Mouse (Mus musculus) testis, adult 2 months (tissue): ENCODE results near the gene Rhbdf2. TPM values are rescaled to one million over a fixed set of nuclear protein-coding genes. Genes with fewer than 3 reads are reported as not detected.
A peak's percentile ranks its signal among the peaks of the same experiment; 100 is the strongest.

Experiments used
- H3K27ac ChIP-seq: fragments of 200-500 bp; 2 replicates; pipeline ENCODE4 v1.5.1; 2012; ENCODE audit warnings: low read depth, low read length; ENCODE audit not compliant: control insufficient read depth, insufficient read depth
- H3K27me3 ChIP-seq: fragments of 200-500 bp; 2 replicates; pipeline ENCODE4 v1.6.1; 2012; ENCODE audit warnings: mild to moderate bottlenecking, low read length, moderate library complexity; ENCODE audit not compliant: control insufficient read depth, insufficient read depth
- H3K36me3 ChIP-seq: fragments of 200-500 bp; 2 replicates; pipeline ENCODE4 v1.6.1; 2012; ENCODE audit warnings: mild to moderate bottlenecking, low read length; ENCODE audit not compliant: control insufficient read depth, insufficient read depth
- H3K4me1 ChIP-seq: fragments of 200-500 bp; 2 replicates; pipeline ENCODE4 v1.6.1; 2012; ENCODE audit warnings: low read length; ENCODE audit not compliant: control insufficient read depth, insufficient read depth
- H3K4me3 ChIP-seq: fragments of 200-500 bp; 2 replicates; pipeline ENCODE4 v1.5.1; 2012; ENCODE audit warnings: low read depth, mild to moderate bottlenecking, low read length, moderate library complexity, mixed read lengths; ENCODE audit not compliant: control insufficient read depth
- CTCF ChIP-seq: fragments of 200-500 bp; IDR thresholded peaks from 2 replicates; pipeline ENCODE4 v1.5.1; 2012; ENCODE audit warnings: low read depth, mild to moderate bottlenecking, inconsistent platforms, low read length, moderate library complexity; ENCODE audit not compliant: control insufficient read depth, insufficient read depth, insufficient replicate concordance
- POLR2A ChIP-seq: fragments of 200-500 bp; IDR thresholded peaks from 2 replicates; pipeline ENCODE4 v1.6.1; 2012; ENCODE audit warnings: low read depth, mild to moderate bottlenecking, inconsistent platforms, low read length, moderate library complexity; ENCODE audit not compliant: control insufficient read depth
- polyA plus RNA-seq: library from polyadenylated mRNA; depleted of rRNA; stranded (reverse); fragments of >200 nt; gene quantifications from 2 replicates; pipeline ENCODE4 v1.2.3, GENCODE M21; 2012

The Rhbdf2 gene
- polyA plus RNA-seq, 1 experiment = 7.5 TPM

- TF ChIP-seq CTCF (no peak), POLR2A (no peak)
Observed at GRCm38 (mm10) chr11:116602043-116602442, 24.8 kb downstream of the Rhbdf2 start.

GRCm38 (mm10) chr11:116601166-116601565, 25.7 kb downstream of the Rhbdf2 start:
- Histone ChIP-seq H3K27me3 (no peaks in the 10 kb centered on the region), H3K27ac (no peak overlapping the region), H3K36me3 (no peaks in the 10 kb centered on the region), H3K4me3 (no peak overlapping the region), H3K4me1 (no peaks in the 10 kb centered on the region)
- TF ChIP-seq POLR2A = no peak
- no peak for TF ChIP-seq CTCF

More at GRCm38 (mm10) chr11:116602043-116602442, 24.8 kb downstream of the Rhbdf2 start:
- H3K27me3 ChIP-seq = no peaks in the 10 kb centered on the region
- no peaks in the 10 kb centered on the region for H3K36me3 ChIP-seq
- H3K4me1 ChIP-seq = no peaks in the 10 kb centered on the region
- H3K4me3 ChIP-seq = no peak overlapping the region
- no peak overlapping the region for H3K27ac ChIP-seq

DNA sequence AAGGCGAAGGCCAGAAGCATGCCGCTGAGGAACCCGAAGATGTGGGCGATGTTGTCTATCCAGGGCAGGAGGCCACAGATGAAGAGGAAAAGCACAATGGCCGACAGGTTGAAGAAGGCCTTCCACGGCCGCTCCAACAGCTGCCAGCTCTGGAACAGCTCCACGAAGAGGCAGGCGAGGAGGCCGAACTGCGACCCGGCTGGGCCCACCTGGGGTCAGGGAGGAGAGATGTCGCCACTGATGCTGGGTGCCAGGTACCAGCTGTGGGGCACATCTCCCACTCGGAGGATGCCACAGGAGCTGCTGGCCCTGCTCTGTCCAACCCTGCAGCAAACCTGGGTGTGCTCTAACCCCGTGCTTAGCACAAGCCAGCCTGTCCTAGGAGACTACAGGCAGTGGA, 27.6 kb downstream of the Rhbdf2 start:
- Histone ChIP-seq H3K27ac (no peak overlapping the region), H3K4me3 (no peak overlapping the region), H3K36me3 (no peaks in the 10 kb centered on the region), H3K27me3 (no peaks in the 10 kb centered on the region), H3K4me1 (no peaks in the 10 kb centered on the region)
- TF ChIP-seq POLR2A = no peak
- TF ChIP-seq CTCF = no peak

DNA sequence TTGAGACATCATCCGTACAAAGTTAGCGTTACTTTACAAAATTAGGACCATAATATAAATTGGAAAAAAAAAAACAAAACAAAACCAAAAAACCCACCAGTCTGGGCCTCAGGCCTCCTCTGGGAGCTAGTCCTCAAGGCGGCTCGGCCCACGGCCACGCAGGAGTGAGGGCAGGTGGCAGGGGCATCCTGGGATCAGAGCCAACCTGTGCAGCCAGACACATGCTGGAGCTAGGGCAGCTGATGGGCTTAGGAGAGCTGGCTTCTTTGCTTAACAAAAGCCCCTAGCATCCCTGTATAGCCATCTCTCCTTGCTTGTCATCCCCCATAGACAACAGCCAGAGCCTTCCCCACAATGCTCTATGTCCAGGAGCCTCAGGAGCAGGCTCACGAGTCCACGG, 28.6 kb downstream of the Rhbdf2 start:
- no peaks in the 10 kb centered on the region for H3K36me3 ChIP-seq
- no peaks in the 10 kb centered on the region for H3K4me1 ChIP-seq
- no peak overlapping the region for H3K27ac ChIP-seq
- H3K4me3 ChIP-seq = no peak overlapping the region
- TF ChIP-seq CTCF = no peak
- TF ChIP-seq POLR2A = no peak
- no peaks in the 10 kb centered on the region for H3K27me3 ChIP-seq

DNA sequence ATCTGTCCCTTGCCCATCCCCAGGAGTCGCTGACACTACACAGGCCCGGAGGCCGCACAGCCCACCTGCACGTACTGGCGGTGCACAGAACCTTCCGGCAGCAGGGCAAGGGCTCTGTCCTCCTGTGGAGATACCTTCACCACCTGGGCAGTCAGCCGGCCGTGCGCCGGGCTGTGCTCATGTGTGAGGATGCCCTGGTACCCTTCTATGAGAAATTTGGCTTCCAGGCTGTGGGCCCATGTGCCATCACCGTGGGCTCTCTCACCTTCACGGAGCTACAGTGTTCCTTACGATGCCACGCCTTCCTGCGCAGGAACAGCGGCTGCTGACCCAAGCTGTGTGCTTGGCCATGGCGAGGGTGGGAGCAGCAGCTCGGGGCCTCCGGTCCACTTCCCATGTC, 30.1 kb downstream of the Rhbdf2 start:
- H3K4me1 ChIP-seq = no peaks in the 10 kb centered on the region
- no peak overlapping the region for H3K4me3 ChIP-seq
- TF ChIP-seq POLR2A = no peak
- no peak for TF ChIP-seq CTCF
- H3K27me3 ChIP-seq = no peaks in the 10 kb centered on the region
- no peaks in the 10 kb centered on the region for H3K36me3 ChIP-seq
- H3K27ac ChIP-seq = no peak overlapping the region

DNA sequence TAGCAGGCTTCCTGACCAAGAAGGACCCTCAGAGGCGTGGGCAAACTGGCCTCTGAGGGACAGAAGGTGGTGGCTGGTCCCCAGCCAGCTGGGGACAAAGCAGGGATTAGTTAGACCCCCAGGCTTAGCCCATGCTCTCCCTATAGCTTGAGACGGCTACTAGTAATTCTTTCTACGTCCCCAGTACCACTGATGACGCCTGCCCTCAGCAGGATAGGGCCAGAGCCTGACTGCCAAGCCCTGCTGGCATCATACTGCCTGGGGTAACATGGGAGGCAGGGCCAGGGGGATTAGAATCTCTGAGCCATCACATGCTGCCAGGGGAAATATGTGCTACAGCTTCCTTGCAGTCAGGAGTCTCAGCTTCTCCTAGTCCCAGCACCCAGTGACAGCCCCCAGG, 33.5 kb downstream of the Rhbdf2 start:
- Histone ChIP-seq H3K27ac (no peak overlapping the region), H3K4me3 (no peak overlapping the region), H3K27me3 (no peaks in the 10 kb centered on the region), H3K36me3 (no peaks in the 10 kb centered on the region), H3K4me1 (peaks cover 2% of the 10 kb centered on the region)
- no peak for TF ChIP-seq CTCF
- no peak for TF ChIP-seq POLR2A

DNA sequence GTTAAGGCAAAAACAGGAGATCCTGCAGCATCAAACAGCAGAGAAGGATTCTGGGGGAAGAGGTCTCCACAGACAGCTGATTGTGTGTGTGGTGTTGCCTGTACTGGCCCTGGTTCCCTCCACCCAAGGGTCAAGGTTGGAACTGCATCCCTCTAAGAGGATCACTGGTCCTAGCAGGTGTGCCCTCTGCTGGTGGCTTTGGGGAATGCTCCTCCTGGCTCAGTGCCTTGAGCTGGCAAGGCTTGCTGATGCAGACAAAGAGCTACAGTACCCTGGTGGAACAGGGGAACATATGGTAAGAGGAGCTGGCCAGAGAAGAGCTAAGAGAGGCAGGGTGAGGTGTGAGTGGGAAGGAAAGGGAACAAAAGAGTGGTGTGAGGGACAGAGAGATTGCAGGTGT, 34.4 kb downstream of the Rhbdf2 start:
- Histone ChIP-seq H3K27me3 (no peaks in the 10 kb centered on the region), H3K4me1 (peaks cover 2% of the 10 kb centered on the region), H3K4me3 (no peak overlapping the region), H3K27ac (no peak overlapping the region), H3K36me3 (no peaks in the 10 kb centered on the region)
- peak; percentile 98 for TF ChIP-seq CTCF
- TF ChIP-seq POLR2A = no peak

DNA sequence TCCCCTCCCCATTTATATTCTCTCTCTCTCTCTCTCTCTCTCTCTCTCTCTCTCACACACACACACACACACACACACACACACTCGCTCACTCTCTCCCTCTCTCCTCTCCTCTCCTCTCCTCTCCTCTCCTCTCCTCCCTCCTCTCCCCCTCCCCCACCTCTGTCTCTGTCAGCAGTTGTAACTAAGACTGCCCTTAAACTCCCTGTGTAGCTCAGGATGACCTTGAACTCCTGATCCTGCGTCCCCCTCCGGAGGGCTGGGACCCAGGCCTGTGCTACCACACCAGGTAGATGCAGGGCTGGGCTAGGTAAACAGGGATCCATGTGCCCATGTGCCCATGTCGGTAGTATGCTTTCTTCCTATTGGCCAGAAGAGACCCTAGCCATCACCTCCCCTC, 35.2 kb downstream of the Rhbdf2 start:
- Histone ChIP-seq H3K27ac (no peak overlapping the region), H3K36me3 (no peaks in the 10 kb centered on the region), H3K27me3 (no peaks in the 10 kb centered on the region), H3K4me3 (no peak overlapping the region), H3K4me1 (peaks cover 2% of the 10 kb centered on the region)
- no peak for TF ChIP-seq POLR2A
- TF ChIP-seq CTCF = no peak
